Mouse (Mus musculus) hindbrain, embryonic 11.5 days (tissue): ENCODE results near the gene Pdrg1. TPM values are rescaled to one million over a fixed set of nuclear protein-coding genes. Genes with fewer than 3 reads are reported as not detected.

Experiments used
- polyA plus RNA-seq: library from polyadenylated mRNA; unstranded; fragments of >200 nt; fragmentation: Nextera tagmentation; extraction: Ambion mirVana; gene quantifications from 2 replicates; pipeline ENCODE4 v1.2.1, GENCODE M21; 2014

The Pdrg1 gene
- polyA plus RNA-seq, 1 experiment from 2014 or later: 71.1 TPM

Other genes with a start within 250 kb of the Pdrg1 start
- 129 and 134 TPM in 2 replicates for gene Bcl2l1, start 183.7 kb downstream of the Pdrg1 start, polyA plus RNA-seq
- gene Tpx2, start 167.5 kb downstream of the Pdrg1 start, polyA plus RNA-seq: 139 and 140 TPM in 2 replicates
- gene Mylk2, start 104.1 kb downstream of the Pdrg1 start, polyA plus RNA-seq: not detected in 2 replicates
- gene Foxs1, start 82.2 kb downstream of the Pdrg1 start, polyA plus RNA-seq: 1.7 and 1.9 TPM in 2 replicates
- gene Dusp15, start 63.7 kb downstream of the Pdrg1 start, polyA plus RNA-seq: 1.4 and 2.3 TPM in 2 replicates
- gene Ttll9, start 52.9 kb downstream of the Pdrg1 start, polyA plus RNA-seq: 1.4 and 1.7 TPM in 2 replicates
- gene Xkr7, start 16.4 kb upstream of the Pdrg1 start, polyA plus RNA-seq: 0.45 and 0.81 TPM in 2 replicates
- gene Ccm2l, start 50.5 kb upstream of the Pdrg1 start, polyA plus RNA-seq: 2.1 and 2.2 TPM in 2 replicates
- 2.0 and 2.4 TPM in 2 replicates for gene Hck, start 93.0 kb upstream of the Pdrg1 start, polyA plus RNA-seq
- 77.9 and 82.9 TPM in 2 replicates for gene Tm9sf4, start 145.9 kb upstream of the Pdrg1 start, polyA plus RNA-seq
- gene Tspyl3, start 210.0 kb upstream of the Pdrg1 start, polyA plus RNA-seq: 7.0 and 7.4 TPM in 2 replicates
- 26.9 and 27.1 TPM in 2 replicates for gene Plagl2, start 226.0 kb upstream of the Pdrg1 start, polyA plus RNA-seq
- 6.0 and 8.4 TPM in 2 replicates for gene Pofut1, start 226.1 kb upstream of the Pdrg1 start, polyA plus RNA-seq